Mouse (Mus musculus): ENCODE results near the gene Mrpl1.

The Mrpl1 gene

DNA sequence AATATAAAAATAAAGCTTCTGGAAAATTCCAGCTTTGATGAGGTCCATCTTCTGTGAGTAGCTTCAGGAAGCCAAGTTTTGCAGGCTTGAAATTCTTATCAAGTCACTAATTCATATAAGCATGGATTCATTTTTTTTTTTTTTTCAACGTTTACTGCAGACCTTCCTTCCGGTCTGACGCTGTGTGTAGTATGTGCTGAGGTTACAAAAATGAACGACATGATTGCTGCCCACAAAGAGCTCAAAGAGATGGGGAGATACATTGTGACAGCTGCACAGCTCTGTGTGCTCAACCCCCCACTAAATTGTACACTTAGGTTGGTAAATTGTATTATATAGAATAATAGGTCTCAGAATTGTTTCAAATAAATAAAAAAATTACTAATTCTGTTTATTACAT, 750 bp upstream of the Mrpl1 start:
- no peak for DNase-seq

GRCm38 (mm10) chr5:96209916-96210583, 757 bp downstream of the Mrpl1 start:
- DNase-seq = peak; percentile 96

- no peak for DNase-seq
Observed at GRCm38 (mm10) chr5:96218648-96219047, 9.4 kb downstream of the Mrpl1 start.

DNA sequence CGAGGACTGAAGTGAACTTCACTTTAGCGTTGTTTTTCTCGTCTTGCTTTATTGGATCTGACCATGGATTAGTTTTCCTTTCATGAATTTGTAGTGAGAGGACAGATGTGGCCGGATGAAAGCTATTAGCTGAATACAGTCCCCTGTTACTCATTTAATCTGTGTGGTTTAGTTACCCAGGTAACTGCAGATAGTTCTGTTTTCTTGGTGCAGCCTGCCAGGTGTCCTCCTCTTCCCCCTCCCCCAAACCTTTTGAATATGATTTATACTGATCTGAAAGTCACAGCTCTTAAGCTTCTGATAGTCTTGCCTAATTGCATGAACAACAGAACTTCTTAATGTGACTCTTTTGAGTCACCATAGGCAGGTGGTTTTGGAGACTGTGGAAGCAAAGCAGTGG, 10.2 kb downstream of the Mrpl1 start:
- no peak for DNase-seq

DNA sequence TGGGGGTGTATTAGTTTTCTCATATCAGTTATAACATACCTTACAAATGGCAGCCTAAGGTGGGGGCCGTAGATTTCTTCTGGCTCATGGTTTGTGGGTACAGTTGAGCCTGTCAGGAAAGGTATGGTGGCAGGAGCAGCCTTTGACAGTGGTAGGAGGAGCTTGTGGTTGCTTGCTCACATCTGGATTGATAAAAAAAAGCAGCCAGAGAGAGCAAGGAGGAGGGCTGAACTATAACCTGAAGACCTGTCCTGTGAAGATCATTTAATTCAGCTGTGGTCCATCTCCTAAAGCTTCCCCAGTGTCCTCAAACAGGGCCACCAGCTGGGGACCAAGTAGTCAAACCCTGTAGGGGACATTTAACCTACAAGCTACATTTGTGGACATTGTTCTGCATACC, 12.0 kb downstream of the Mrpl1 start:
- no peak for DNase-seq

- DNase-seq = peak; percentile 39
Observed at GRCm38 (mm10) chr5:96221812-96222585, 12.7 kb downstream of the Mrpl1 start.

DNA sequence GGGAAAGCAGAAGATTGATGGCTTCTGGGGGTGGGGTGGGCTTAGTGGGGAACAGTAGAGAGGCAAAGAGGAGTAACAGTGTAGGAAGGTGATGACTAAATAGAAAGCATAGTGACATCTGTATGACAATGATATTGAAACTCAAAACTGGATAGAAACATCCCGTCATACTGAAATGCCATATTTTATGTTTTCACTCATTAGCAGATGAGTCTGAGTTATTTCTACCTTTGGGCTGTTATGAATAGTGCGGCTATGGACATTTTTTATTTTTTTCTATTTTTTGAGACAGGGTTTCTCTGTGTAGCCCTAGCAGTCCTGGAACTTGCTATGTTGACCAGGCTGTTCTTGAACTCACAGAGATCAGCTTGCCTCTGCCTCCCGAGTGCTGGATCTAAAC, 13.7 kb downstream of the Mrpl1 start:
- no peak for DNase-seq

DNA sequence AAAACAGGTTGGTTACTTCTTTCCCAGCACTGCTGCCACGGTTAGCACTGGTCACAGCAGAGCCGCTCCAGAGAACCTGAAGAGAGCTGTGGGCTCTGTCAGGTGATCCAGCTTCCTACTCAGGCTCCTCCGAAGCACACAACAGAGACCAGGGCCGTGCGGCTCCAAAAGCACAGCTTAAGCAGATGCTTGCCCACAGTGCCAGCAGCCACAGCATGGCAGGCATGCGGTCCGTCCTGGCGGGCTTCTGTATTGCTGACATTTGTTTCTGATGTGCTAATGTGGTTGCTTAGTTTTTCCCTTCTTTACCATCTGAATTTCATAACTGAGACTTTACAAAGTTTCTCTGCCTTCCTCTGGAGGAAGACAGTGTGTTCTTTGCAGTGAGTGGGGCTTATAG, 17.2 kb downstream of the Mrpl1 start:
- no peak for DNase-seq

GRCm38 (mm10) chr5:96228967-96229366, 19.7 kb downstream of the Mrpl1 start:
- DNase-seq = no peak

DNA sequence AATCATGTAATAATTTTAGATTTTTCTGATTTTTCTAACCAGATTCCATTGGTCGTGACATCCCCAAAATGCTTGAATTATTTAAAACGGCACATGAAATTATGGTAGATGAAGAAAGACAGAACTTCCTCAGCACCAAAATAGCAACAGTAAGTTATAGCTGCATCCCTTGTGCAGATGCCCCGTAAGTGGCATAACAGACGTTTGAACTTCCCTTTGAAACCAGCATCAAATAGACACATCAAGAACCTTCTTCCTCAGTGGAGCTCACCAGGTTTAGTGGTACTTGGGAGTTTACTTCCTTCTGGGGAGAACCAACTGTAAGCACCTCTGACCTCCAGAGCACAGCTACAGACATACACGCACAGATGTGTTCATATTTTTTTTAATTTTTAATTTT, 29.5 kb downstream of the Mrpl1 start:
- no peak for DNase-seq

DNA sequence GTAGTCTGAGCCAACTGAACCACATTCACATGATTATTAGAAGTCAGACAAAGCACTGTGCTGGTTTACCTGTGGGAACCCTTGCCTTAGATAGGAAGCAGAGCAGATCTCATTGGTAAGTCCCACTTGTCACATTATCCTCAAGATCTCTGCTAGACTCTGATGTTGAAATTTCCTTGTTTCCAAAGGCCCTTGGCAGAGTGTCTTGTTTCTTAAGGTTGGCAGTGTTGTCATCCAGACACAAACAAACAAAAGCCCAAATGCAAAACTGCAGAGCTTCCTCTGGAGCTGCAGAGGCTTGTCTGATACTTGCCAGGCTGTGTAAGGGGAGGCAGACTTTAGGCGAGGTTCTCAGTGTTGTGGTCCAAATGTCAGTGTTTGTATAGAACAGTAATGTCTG, 31.6 kb downstream of the Mrpl1 start:
- no peak for DNase-seq

GRCm38 (mm10) chr5:96244511-96244910, 35.2 kb downstream of the Mrpl1 start:
- no peak for DNase-seq

GRCm38 (mm10) chr5:96253995-96254394, 44.7 kb downstream of the Mrpl1 start:
- no peak for DNase-seq

DNA sequence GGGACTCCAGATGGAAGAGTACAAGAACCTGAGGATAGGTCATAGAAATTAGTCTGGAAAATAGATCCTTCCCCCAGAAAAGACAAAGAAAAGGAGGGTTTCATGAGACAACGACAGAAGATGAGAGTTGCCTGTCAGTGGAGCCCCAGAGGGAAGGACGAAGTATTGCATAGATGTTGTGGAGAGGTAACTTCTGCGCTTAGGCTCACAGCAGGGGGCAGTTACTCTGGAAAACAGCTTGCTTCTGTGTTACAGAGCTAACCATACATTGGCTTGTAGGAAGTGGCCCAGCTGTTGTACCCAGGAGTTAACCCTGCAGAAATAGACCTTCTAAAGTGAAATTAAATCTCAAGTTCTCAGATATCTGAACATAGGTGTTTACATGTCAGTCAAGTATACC, 45.9 kb downstream of the Mrpl1 start:
- no peak for DNase-seq

- no peak for DNase-seq
Observed at GRCm38 (mm10) chr5:96258210-96258609, 48.9 kb downstream of the Mrpl1 start.

GRCm38 (mm10) chr5:96267017-96267702, 57.9 kb downstream of the Mrpl1 start:
- DNase-seq = peak; percentile 79

DNA sequence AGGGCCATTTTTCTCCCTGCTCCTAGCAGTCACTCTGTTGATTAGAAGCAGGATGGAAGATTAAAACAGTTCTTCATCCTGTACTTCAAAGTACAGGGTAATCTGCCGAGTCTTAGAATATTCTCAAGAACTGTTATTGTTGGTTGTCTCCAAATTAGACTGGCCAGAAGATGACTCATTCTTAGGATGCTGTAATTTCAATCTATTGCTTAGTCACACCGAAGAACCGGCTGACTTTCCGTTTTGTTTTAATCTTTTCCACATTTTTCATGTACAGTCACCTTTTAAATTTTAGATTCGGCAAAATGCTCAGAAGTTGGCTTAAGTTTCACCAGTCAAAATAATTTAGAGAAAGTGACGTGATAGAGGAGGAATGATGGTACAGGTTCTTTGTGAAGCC, 61.8 kb downstream of the Mrpl1 start:
- DNase-seq = no peak

GRCm38 (mm10) chr5:96305786-96306185, 96.5 kb downstream of the Mrpl1 start:
- no peak for DNase-seq

DNA sequence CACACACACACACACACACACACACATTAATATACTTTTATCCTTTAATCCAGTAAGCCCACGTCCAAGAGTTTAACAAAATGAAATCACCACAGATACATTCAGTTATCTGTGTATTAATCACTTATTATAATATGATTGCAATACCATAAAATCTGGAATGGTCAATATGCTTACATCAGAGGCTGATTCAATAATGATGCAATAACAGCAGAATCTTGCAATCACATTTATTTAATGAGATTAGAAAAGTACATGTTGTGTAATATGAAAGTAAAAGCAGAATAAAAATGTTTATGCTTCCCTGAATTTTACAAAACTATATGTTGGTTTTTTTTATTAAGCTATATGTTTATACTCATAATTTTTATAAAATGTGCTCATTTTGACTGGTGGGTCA, 97.0 kb downstream of the Mrpl1 start:
- no peak for DNase-seq

DNA sequence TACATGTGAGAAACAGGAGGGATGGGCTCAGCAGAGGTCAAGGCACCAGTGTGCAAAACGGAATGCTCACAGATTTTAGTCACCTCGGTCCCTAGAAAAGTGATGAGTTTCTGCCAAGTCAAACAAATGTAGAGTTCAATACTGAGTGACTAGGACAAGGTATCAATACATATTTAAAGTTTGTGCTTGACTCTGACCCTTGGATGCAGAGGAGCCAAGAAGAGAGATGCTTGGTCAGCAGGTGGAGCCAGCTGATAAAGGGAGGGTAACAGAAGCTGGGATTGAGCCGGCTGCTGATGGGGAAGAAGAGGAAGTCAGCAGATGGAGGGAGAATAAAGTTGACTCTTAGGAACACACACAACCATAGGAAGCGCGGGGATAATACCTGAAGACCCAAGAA, 97.5 kb downstream of the Mrpl1 start:
- DNase-seq = no peak

GRCm38 (mm10) chr5:96308086-96308485, 98.8 kb downstream of the Mrpl1 start:
- no peak for DNase-seq

- DNase-seq = peak; percentile 77
Observed at GRCm38 (mm10) chr5:96308645-96309044, 99.4 kb downstream of the Mrpl1 start.

- DNase-seq = no peak
Observed at GRCm38 (mm10) chr5:96309566-96309965, 100.3 kb downstream of the Mrpl1 start.

DNA sequence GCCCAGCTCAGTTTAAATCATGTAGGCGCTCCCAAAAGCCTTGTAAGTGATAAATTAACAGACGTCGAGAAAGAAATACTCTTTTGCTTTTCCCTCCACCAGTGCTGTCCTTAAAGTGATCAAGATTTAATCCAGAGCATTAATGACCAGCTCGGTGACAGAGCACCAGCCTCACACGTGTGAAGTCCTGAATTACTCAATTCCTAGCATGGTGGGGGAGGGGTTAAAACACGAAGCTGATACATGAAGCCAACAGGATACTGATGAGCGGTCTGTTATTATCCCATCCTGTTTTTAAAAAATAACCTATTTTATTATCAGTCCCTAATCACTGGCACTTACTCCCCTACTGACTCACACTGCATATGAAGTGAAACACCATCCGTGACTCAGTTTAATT, 102.4 kb downstream of the Mrpl1 start:
- DNase-seq = no peak

Data from retina, postnatal 1 day (tissue).